Mouse (Mus musculus) erythroblast, adult 5-6 weeks (primary cell): ENCODE measurements around the gene Rgs12. TPM values are rescaled to one million over a fixed set of nuclear protein-coding genes. Genes with fewer than 3 reads are reported as not detected.

Source experiments
- ATAC-seq: replicated peaks from 2 replicates; pipeline ENCODE4 v1.8.0; 2016; ENCODE audit warnings: moderate number of reproducible peaks, mild to moderate bottlenecking, moderate TSS enrichment, inconsistent platforms; ENCODE audit not compliant: poor library complexity, low FRiP score, severe bottlenecking
- total RNA-seq, 2 experiments: library from RNA; stranded (forward) in 1 of 2; stranded (reverse) in 1 of 2; fragments of 150-400 nt in 1 of 2; fragments of 200-764, 138-1000 nt in 1 of 2; gene quantifications; 2 replicates each; pipeline versions ENCODE4 v1.2.3 to v1.2.4; 2015 to 2017; ENCODE audit warnings: low replicate concordance in 2 of 2

The Rgs12 gene
- total RNA-seq, 2 experiments from 2014 or later, result 6.7 to 23.3 TPM

DNA sequence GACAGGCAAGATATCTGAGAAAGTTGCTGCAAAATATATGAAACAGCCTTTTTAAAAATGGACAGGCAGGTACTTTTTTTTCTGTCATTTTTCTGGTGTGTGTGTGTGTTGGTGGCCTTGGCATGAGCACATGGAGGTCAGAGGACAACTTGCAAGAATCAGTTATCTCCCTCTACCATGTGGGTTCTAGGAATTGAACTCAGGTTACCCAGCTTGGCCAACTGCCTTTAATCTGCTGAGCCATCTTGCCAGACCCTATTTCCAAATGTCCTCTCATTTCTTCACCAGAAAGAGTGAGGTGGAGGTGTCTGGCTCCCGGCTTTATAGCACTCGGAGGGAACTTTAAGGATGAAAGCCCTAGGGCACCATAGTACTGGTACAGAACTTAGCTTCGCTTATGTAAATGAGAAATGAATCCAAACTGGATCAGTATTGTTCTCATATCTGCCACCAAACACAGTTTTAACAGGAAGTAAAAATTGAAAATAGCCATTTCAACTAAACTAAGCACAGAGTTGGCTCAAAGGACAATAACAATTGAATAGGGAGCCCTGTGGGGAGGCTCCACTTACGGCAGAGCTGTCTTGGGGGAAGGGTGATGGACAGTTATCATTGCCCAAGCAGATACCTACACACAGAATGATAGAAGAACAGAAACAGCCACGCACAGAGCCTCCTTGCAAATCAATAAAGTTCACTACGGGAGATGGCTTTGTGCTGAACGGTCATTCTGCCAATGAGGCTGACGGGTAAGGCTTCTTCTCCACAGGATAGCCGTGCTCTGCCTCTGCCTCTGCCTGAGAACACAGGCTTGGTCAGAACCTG is 18.9 kb upstream of the Rgs12 start:
- ATAC-seq, result peak; percentile 86

DNA sequence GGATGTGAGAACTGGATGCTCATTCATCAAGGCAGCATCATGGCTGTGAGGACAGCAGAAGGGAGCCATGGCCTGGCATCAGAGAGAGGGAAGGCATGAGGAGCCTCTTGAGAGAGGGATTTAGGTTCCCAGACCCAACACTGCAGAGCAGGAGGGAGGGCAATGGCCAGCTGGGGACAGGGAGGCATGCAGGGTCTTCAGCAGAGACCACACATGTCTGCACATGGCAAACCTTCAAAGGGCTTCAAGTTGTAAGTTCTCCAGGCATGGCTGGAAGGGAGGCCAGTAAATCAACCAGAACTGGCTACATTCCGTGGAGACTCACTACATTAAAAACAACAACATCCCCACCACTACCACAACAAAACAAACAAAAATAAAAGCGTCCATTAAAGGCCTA is 18.2 kb upstream of the Rgs12 start:
- ATAC-seq, result no peak; the same call in 1 of the 2 replicates

- no peak for ATAC-seq
These were observed 17.5 kb upstream of the Rgs12 start for GRCm38 (mm10) chr5:34931516-34932457.

DNA sequence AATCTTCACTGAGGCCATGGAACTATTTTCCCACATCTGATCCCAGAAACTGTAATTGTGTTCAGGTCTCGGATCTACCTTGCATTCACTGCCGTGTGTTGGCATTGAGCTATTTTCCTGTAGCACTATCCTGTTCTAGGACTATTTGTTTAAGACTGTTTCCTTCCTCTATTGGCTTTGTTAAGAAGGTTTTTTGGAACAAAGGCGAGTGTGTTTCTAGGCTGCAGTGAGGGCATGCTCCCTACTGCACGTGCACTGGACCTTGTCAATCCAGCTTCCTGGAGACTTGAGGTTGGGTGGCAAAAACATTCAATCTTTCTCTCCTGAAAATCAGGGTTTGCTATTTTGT is 16.8 kb upstream of the Rgs12 start:
- no peak for ATAC-seq

DNA sequence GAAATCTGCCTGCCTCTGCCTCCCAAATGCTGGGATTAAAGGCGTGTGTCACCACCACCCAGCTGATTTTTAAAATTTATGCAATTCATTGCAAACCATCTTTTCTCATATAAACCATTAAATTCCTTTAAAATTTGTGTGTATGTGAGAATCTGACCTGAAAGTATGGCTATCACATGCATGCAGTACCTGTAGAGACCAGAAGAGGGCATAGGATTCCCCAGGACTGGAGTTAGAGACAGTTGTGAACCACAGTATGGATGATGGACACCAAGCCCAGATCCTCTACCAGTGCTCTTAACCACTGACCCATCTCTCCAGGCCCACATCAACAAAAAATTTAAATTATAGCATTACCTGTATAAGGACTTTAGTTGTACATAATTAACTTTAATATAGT is 15.8 kb upstream of the Rgs12 start:
- ATAC-seq, result no peak

GRCm38 (mm10) chr5:34941710-34942470 is 7.4 kb upstream of the Rgs12 start:
- no peak for ATAC-seq

GRCm38 (mm10) chr5:34943428-34943827 is 5.8 kb upstream of the Rgs12 start:
- ATAC-seq, result no peak

DNA sequence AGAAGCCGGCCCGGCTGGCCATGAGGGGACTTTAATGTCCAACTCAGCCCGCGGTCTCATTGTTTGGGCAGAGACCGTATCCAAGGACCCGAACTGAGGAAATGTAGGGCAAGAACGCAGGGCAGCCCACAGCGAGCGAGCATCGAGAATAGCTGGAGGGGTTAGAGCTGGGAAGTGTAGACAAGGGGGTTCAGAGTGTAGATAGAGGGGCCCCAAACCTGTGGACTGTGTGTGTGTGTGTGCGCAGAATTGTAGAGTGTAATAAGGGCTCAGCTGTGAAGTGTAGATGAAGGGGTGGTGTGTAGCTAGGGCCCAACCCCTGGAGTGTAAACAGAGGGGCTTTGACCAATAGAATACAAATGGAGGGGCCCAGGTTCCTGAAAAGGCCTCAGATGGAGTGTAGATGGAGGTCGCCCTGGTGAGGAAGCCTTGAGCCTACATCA is 545 bp downstream of the Rgs12 start:
- peak; percentile 21 for ATAC-seq

GRCm38 (mm10) chr5:34950486-34951160 is 1.4 kb downstream of the Rgs12 start:
- no peak for ATAC-seq

DNA sequence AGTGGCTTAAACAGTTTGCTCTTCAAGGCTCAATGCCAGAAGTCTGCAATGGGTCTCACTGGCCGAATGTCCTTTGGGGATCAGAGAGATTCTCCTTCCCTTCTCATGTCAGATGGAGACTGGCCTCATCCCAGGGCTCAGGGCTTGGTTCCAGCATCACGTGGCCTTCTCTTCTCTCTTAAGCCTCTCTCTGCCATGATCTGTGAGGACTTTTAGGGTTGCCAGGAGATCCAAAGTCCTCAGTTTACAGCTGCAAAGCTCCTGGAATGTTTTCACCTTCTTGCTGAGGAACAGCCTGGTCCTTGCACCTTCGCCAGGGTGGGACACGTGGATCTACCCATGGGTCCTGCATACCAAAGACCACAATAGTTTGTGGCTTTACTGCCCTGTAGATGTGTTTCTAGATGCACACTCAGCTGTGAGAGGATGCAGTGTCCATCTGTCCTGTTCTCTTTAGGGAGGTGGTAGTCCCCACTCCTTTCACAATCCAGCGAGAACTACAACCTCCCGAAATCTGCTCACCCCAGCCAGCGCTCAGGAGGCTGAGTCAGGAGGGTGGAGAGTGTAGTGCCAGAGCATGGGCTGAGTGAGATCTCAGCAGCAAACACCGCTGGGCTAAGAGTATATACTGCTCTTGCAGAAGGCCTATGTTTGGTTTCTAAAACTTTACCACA is 2.1 kb downstream of the Rgs12 start:
- no peak for ATAC-seq

DNA sequence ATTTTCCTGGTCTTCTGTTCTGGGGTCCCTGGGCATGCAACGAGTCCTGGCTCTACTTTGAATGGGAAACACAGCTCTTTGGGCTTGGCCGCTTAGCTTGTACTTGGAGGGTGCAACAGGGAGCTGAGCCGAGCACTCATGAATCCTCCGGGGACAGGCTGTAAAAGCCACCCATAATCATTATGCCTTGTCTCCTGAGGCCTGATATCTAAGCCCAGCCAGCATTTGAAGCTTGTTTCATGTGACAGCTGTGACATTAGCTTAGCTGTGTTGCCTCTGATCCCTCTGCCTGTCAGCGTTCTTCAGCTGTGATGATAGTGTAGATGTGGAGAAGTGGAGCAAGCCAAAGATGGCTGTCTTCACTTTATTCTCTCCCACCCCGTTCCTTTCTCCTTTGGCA is 5.3 kb downstream of the Rgs12 start:
- no peak for ATAC-seq

GRCm38 (mm10) chr5:34955630-34956029 is 6.4 kb downstream of the Rgs12 start:
- ATAC-seq, result peak; percentile 45

GRCm38 (mm10) chr5:34956151-34956550 is 6.9 kb downstream of the Rgs12 start:
- ATAC-seq, result no peak

- ATAC-seq, result no peak
These were observed 7.8 kb downstream of the Rgs12 start for GRCm38 (mm10) chr5:34957015-34957414.

DNA sequence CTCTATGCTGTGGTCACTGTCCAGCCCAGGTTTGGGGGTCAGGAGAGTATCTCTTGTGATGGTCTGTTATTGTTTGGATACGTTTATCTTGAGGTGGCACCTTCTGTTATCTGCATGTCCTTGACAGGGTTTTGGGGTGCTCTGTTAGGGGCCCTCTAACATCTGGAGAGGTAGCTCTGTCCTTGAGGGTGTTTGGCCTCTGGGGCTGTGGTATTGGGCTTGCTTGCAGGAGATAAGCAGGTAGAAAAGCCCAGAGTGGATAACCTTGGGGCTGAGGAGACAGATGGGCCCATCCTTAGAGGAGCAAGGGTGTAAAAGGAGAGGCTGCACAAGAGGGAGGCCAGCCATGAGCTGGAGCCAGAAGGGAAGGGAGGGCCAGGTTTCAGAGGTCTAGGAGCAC is 10.8 kb downstream of the Rgs12 start:
- ATAC-seq, result peak; percentile 71

- ATAC-seq, result no peak
These were observed 16.3 kb downstream of the Rgs12 start for GRCm38 (mm10) chr5:34965531-34965930.

GRCm38 (mm10) chr5:34968386-34968785 is 19.1 kb downstream of the Rgs12 start:
- no peak for ATAC-seq

- no peak for ATAC-seq
These were observed 23.2 kb downstream of the Rgs12 start for GRCm38 (mm10) chr5:34972471-34972870.
